Mouse (Mus musculus): ENCODE measurements at regions not wholly inside any gene's neighbourhood (a gene's known extent, or its start where the extent isn't known, plus 50 kb on each side); places are given as distances from the start of the nearest gene placed in this dataset.

DNA sequence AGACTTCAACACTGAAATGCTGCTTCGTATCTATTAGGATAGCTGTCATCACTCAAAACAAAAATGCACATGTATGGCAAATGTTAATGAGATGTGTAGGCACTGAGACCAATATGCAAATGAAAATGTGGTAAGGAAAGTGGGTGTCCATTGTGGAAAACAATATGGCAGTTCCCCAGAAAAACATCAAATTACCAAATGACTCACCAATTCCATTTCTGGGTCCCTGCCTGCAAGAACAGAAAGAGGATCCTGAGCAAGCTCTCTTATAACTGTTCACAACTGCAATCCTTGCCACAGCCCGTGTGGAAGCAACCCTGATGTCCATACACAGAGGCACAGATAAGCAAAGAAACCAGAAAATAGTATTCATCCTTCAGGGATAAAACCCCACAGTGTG, 442.0 kb downstream of the Defb40 start:
- no peak for DNase-seq

DNA sequence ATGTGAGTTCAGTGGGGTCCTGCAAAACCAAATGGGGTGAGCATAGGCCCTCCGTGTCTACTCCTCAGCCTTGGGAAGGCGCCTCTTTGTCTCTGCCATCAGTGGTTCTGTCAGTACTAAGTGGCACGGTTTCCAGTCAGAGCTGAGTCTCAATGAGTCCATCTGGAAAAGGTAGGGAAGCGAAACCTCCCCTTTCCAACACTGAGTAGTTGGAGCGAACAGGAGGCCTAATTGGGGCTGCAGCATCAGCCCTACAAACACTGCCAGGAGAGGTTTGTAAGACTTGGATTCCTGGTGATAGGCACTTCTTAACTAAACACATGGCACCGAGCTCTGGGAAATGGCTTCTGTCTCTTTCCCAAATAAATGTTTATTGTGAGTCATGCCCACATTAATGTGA, 449.9 kb downstream of the Defb40 start:
- DNase-seq = no peak

DNA sequence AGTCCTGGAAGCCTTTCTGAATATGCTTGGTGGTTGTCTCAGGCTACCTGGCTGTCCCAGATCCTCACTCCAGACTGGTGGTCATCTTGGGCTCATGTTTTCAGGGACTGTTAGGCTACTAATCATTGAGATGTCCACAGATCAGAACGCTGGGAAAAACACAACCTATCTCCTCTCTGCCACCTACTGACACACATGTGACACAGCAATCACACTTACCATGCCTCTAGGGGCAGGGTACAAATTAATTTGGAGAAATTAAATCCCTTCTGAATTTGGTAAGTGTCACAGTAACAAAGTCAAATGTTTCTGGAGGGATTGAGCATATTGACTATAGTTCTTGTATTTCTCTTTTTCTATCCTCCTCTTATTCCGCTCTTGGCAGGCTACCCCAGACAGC, 465.6 kb downstream of the Defb40 start:
- DNase-seq = no peak

DNA sequence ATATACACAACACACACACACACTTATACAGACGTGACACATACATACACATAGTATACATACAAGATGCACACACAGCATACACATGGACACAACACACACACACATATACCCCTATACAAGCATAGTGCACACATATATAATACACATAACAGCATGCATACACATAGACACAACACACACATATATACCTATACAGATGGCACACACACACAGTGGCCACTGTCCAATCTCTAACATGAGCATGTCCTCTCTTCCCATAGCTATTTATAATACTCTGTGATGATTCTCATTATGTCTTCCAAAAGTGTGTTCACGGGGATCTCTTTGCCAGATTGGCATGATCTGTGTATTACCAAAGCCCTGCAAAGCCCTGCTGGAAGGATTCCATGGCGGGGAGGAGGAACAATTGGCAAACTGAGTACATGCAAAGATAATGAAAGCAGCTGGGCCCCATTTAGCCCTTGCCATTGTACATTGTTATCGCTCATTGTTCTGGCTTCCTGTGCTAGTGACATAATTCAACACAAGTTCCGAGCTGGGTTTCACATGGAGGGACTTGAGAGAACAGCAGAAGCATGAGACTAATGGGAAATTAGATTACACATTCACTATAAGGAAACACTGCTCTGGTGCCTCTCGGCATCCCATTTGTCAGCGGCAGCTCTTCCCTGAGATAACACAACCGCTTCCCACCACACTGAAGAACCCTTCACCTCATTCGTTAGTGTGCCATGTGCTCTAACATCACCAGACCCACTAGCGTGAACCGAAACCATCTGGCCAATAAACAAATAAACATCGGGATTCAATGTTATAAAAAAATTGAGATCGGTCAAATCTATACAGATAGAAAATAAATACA, 471.7 kb downstream of the Defb40 start:
- DNase-seq = peak; percentile 16

DNA sequence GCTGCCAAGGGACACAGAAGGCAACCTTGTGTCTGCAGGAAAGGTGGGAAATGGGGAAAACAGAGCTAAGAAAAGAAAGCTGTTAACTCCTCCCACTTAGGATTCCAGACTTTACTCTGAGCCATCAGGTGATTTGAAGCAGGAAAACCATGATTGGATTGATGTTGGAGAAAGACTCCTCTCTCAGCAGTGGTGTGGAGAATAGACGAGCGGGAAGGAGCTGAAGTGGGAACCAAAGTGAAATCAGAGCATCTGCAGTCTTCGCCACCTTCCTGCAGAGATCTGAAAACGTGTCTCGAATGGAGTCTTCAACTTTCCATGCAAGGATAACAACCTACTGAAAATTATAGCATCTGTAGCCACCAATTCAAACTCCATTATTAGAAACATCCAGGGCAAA, 487.4 kb downstream of the Defb40 start:
- DNase-seq = no peak

DNA sequence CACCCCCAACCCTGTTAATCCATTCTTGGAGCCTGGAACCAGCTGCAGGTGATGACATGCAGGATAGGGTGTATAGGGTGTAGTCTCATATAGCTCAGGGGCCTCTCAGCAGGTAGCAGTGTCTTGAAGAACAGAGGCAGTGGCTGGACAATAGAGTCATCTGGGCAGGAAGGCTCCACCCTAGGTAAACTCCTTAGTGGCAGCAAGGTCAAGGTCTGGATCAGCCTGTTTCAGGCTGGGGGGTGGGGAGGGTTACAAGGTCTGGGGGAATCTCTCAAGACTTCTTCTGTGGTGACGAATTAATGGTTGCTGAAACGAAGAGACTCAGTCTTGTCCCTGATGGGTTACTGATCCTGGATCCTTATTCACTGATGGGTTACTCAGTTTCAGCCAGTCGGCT, 498.0 kb downstream of the Defb40 start:
- no peak for DNase-seq

DNA sequence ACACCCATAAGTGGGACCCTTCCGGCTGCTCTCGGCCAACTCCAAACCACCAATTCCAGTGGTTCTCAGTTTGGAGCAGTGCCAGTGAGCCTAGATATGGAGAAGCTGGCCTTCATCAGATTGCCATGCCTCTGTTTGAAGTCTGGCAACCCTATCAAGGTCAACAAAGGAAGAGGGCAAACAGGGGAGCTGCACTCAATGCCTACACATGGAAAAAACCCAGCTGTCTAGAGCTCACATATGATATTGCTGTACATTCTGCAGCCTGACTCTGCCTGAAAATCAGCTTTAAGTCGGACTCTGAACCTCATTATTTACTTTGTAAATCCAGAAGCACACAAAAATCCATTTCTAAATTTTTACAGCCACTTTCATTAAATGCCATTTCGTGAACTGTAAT, 499.9 kb downstream of the Defb40 start:
- DNase-seq = no peak

DNA sequence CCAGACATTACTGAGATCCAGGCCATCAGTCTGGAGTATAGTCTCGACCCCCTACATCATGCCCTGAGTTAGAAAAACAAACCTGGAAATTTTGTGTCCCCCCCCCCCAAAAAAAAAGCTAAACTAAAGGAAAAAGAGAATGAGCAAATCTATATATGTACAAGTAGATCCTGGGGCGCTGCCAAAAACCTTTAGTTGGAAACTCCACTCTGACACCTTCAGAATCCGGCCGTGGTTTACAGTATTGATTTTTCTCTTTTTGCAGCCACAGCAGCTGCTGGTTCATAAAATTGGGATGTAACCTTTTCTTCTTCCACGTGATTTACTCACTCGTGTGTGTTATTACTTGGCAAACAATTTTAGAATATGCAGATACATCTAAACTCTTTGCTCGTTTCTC, 510.5 kb downstream of the Defb40 start:
- DNase-seq = no peak

DNA sequence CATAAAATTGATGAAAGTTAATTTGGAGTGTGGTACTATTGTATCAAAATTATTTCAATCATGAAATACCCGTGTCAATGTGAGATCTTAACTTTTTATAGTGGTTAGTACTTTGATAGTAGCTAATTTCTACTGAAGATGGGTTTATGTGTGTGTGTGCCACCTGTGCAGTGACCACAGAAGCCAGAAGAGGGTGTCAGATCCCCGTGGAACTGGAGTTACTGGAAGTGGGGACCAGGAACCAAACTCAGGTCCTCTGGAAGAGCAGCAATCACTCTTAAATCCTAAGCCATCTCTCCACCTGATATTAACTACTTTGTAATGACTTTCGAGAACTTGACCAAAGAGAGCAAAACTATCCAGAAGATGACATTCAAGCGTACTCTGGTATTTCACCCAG, 517.4 kb downstream of the Defb40 start:
- no peak for DNase-seq

DNA sequence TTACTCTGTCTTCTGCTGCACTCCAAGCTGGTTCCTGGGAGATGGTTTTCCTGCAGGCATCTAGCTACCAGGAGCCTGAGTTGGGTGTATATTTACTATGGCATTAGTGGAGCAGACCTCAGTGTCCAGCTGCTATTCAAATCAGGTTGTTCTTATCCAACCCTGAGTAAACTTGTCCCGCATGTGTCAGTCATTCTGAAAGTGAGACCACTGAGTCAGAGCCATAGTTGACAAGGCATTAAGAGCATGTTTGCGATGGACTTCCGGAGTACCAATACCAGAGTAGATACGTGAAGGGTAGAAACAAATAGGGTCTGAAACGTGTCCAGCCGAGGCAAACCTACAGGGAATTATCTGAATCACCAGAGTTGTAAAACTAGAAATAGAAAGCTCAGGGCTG, 520.6 kb downstream of the Defb40 start:
- DNase-seq = no peak

DNA sequence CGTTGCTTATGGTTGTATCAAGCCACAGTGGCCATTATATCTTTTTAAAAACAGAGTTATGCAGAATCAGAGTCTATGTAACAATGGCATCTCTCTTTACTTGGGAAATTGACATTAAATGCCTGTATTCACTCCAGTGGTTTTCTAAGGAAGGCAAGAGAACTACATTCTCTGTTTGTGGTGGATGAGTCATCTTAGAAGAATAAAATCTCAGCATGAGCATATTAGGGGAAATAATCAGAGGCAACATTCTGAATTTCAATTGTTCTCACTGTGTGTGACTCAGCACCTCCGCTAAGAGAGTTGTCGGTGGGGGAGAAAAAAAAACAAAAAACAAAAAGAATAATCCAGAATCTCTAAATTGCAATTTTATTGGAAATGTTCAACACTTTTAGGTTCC, 529.0 kb downstream of the Defb40 start:
- no peak for DNase-seq

DNA sequence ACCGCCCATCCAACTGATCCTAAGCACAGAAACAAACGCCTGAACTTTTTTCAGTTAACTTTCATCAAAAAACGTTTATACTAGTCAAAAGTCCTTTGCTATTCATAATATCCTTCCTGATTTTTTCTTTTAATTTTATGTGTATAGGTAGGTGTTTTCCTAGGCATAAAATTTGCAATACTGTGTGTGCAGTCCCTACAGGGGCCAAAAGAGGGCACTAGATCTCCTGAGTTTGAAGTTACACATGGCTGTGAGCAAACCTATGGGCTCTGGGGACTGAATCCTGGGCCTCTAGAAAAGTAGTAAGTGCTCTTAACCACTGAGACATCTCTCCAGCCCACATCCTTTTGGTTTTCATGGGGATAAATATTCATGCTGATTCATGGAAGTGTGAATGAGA, 535.8 kb downstream of the Defb40 start:
- DNase-seq = no peak

DNA sequence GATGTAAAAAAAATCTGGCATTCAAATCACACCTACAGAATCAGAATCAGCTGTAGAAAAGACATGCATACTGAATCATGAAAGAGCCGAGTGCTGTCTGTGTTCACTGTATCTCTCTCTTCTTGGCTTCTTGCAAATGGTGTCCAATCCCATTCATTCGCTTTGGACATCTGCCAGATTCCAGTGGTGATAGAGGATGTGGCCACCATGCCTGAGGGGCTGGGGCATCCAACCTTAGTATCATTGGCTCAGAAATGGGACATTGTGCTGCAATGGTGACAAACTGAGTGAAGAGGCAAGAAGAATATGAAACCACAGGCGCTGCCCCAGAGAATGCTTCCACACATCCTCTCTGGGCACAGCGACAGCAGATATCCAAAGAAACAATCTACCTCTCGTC, 555.2 kb downstream of the Defb40 start:
- DNase-seq = no peak

DNA sequence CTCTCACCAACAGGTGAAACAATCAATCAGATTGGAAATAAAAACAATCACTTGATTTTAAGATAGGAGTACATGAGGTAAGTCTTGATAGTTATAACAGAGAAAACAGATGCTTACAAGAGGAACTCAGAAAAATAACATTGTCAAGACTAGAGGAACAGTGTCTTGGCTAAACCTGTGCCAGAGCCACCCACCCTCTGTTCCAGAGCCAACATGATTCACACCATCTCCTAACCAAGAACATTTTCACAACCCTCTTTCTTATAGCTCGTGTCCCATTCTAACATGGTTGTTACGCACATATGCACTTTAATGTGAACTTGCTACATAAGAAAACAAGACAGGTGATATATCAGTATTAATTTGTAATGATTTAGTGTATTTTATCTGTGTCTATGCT, 565.6 kb downstream of the Defb40 start:
- no peak for DNase-seq

DNA sequence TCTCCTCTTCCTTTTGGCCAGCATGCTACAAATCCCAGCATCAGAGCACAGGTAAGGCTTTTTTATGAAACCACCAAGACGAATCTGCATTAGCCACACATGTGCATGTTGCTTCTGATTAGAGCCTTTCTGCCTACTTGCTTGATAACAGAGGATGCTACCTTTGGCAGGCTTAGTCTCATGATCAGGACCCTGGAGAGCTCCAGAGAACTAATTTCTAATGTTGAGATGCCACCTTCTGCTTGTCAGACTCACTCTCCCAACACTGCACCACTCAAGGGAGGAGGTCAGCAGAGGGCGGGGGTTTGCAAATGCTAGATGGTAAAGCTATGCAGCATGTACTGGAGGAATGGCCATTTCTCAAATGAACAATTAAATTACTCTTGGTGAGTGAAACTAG, 571.6 kb downstream of the Defb40 start:
- DNase-seq = peak; percentile 32

DNA sequence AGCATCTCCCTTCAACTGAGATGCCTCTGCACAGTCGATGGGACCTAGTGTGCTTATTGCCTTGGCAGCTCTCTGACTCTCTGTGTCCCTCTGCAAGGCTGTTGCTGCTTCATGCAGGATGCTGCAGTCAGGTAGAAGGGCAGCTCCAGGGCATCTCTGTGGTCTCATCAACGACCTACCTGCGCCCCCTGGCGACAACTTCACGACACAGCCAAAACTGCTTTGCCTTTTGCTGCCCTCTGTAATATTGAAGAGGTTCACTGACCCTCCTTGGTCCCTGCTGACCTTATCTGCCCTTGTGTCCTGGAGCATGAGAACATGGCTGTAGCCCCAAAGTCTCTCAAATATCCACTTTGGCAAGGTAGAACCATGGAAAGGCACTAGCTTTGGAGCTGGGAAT, 589.7 kb downstream of the Defb40 start:
- DNase-seq = peak; percentile 35

DNA sequence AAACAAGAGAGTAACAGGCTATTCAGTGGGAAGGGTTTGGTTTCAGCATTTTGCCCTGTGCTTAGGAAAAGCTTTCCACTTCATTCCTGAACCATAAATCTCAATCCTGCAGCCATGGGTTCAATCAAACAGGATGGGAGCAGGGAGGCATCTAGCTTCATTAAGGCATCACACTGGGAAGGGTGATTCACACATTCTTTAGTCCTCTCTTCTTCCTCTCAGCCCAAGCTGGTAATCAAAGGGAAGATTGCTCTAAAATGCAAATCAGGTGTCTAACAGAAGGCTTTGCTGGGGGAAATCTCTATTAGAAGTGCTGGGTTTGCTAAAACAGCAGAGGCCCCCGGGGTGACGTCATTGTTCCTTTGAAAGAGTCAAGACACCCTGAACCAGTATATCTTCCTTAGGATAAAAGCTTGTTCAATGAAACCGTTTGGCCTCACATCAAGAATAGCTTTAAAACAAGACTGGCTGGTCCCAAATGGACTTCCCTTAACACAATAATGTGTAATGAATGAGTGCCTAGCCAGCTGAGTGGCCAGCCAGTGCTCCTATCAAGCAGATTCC, 596.4 kb downstream of the Defb40 start:
- DNase-seq = no peak

DNA sequence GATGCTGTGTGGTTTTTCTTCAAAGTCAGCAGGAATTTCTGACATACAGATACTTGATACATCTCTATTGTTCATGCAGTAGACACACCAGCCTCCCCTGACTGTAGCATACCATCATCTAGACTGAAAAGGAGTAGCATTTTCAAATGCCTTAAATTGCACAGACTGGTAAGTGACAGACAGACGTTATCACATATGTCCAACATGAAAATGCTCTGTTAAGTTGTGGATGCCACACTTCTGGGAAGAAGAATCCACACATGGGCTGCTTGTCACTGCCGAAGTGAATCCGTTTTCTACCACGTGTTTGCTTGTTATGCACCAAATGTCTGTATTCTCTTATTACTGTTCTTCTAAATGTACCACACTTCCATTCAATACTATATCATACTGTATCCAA, 629.3 kb downstream of the Defb40 start:
- DNase-seq = no peak

DNA sequence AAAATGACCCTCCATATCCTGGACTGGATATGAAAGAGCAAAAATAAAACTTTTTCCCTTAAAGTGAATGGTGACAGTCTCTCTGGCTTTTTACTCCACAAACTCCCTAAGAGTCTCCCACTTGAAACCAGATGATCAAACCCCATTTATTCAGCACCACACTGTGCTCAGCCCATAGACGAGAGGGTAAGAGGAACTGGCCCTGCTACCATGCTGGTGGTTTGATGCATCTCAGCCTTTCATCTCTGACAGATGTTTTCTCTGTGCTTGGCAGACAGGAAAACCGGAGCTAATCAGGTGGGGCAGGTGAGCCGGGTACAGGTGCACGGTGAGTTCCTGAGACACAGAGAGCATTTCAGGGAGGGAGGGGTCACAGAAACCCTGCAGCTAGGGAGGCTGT, 631.8 kb downstream of the Defb40 start:
- DNase-seq = no peak

DNA sequence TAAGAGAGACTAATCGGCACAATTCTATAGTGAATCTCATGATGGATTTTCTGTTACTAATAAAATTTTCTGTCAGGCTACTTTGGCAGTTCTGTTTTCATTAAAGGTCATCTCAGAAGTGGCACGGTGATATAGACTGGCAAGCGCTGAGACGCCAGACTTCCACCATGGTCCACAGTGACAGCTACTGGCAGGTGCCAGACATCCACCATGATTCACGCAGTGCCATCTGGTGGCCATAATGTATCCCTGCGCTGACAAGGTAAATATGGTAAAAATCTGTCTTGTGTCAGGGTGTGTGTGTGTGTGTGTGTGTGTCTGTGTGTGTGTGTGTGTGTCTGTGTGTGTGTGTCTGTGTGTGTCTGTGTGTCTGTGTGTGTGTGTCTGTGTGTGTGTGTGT, 632.7 kb downstream of the Defb40 start:
- peak; percentile 57 for DNase-seq

DNA sequence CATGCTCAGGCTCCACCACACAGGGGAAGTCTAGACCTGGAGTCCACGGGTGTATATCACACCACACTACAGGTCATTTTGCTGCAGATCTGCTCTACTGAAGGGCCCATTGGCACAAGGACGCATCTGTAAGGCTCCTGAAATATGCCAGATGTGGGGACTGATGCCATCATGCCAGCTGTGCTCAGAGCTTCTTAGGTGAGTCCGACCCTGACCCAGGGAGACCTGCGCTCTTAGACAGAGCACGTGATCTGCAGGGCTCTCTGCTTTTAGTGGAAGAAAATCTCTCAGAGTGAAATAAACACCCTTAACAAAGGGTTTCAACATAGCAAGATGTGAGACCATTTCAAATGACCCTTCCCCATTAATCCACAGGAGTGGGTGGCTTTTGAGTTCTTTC, 633.2 kb downstream of the Defb40 start:
- DNase-seq = no peak

DNA sequence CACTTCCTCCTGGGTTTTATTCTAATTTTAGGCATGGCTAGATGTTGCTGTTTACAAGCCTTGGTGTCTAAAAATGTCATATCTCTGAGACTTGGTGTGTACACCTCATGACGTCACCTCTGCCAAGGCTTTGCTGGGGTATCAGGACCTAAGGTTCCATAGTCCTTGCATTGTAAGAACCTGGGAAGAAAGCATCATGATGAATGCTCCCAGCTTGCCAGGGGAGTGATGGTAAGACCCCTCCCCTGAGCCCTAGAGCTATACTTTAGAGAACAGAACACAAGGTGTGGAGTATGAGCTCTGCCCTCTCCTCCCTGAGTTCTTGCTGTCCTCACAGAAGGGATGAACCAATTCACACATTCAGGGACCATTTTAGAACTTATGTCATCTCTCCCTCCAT, 642.5 kb downstream of the Defb40 start:
- no peak for DNase-seq

DNA sequence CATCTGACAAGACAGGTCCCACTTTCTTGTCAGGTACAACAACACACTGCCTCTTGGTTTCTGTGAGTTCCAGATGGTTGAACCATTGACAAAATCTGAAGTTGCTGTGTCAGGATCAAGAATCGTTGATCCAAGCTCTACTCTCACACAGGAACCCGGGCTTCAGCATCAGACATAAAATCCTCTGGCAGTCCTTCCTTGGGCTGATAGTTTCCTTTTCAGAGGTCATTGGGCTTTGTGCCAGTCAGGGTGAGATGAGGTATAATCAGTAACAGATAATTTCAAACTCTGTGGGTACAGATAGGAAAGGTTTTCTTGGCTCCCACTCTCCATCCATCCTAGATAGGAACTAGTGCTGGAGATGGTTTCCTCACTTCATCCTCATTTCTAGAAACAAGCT, 649.5 kb downstream of the Defb40 start:
- DNase-seq = no peak

DNA sequence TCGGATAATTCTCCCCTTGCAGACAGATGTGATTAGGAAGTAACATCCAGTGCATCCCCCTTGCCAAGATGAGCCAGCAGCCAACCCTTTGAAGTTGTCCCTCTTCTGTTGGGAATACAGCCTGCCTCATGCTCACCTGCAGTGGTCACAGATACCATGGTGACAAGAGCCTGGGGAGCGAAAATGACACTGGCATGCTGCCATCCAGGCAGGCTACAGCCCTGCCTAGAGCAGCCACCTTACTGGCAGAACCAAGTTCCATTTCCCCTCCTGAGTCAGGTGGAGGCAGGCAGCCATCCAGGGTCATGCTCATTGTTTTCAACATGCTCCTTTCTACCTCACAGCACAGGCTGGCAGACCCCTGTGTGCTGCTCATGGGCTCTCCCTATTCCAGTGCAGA, 661.6 kb downstream of the Defb40 start:
- DNase-seq = no peak

DNA sequence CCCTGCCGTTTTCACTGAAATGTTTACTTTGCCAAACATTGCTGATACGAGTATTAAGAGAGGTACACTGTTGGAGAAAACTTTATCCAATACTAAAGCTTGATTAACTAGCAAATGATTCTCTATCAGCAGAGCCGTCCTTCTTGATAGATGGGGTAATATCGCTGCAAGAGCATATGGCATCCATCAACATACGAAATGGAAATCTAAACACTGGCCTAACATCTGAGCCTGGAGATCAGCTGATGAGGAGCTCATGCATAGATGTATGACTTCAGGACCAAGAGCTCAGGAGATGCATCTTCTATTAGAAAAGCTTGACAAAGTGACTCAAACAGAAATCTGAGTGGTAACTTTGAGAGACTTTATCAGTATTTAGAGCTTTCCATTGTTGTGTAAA, 666.5 kb downstream of the Defb40 start:
- DNase-seq = no peak

All from heart, postnatal 4 days (tissue).